14 mouse cellular contexts compared by ENCODE assay signal in the genomic region with DNA sequence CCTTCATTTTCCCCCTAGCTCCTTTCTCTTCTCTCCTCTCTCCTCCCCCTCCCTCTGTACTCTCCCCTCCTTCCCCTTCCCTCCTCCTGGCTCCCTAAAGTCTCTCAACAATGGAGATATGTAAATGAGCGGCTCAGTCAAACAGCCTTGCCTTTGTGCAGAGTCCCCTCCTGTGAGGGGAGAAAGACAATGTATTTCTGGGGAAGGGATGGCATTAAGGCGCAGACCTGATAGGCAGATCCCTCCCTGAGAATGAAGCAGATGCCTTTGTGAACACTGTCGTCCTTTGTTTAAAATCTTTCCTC.
DNase-seq lines count a peak whose midpoint lies in the region; ATAC-seq and TF ChIP-seq lines count a peak whose summit lies in the region.
"Had no signal": no experiment of that assay in that cellular context is flagged by ENCODE, and none has a peak within 500 bp of the region (broad histone marks: within the 10 kb centered on the region; RNA-seq: fewer than 3 reads in every experiment).

No protein-coding gene starts in this region.

- H3K9ac ChIP-seq in ES-E14 (ENCODE audit: insufficient read depth, low read depth, low read length, poor library complexity, severe bottlenecking) = no peak overlapping the region
- H3K9ac ChIP-seq in hindbrain, embryonic 13.5 days = peak overlapping the region; percentile 1
- H3K9ac ChIP-seq in midbrain, embryonic 16.5 days (ENCODE audit: low read depth, low read length) = no peak overlapping the region; the same call in 1 of the 2 replicates
- H3K9ac ChIP-seq: intestine, embryonic 15.5 days; liver, embryonic 15.5 days had no signal

- H3K4me1 ChIP-seq in ES-E14 (ENCODE audit: control insufficient read depth in 2 of 2, insufficient read depth in 2 of 2, low read length in 2 of 2, poor library complexity in 1 of 2) = peaks cover 16 to 24% of the 10 kb centered on the region in 2 experiments
- peaks cover 57% of the 10 kb centered on the region for H3K4me1 ChIP-seq in embryonic facial prominence, embryonic 10.5 days
- peaks cover 45% of the 10 kb centered on the region for H3K4me1 ChIP-seq in hindbrain, embryonic 13.5 days (replicated peaks)
- peaks cover 10% of the 10 kb centered on the region for H3K4me1 ChIP-seq in midbrain, embryonic 16.5 days (ENCODE audit: control insufficient read depth, insufficient read depth, low read length)
- H3K4me1 ChIP-seq: liver, embryonic 15.5 days had no signal

- in situ Hi-C loops in ES-E14 (cut with MboI; ENCODE audit: low sequenced_read_pairs in 2 of 2, unreplicated experiment in 2 of 2) = no loop called here

- peak; percentile 81 for ATAC-seq in hindbrain, embryonic 13.5 days (ENCODE audit: low FRiP score)
- peak; percentile 82 for ATAC-seq in midbrain, embryonic 16.5 days
- no peak for ATAC-seq in erythroid progenitor cell, adult 5-6 weeks (replicated peaks; ENCODE audit: low FRiP score, poor library complexity, severe bottlenecking)
- ATAC-seq: activated CD4-positive, CD25-positive, alpha-beta regulatory T cell, adult 4 months; intestine, embryonic 15.5 days had no signal

- no peak overlapping the region for H3K4me2 ChIP-seq in hindbrain, embryonic 13.5 days
- H3K4me2 ChIP-seq in midbrain, embryonic 16.5 days (ENCODE audit: low read length) = no peak overlapping the region
- H3K4me2 ChIP-seq: intestine, embryonic 15.5 days; liver, embryonic 15.5 days had no signal

- no peak overlapping the region for H3K27ac ChIP-seq in ES-E14 (ENCODE audit: insufficient read depth, low read depth, low read length, poor library complexity, severe bottlenecking)
- peak overlapping the region; percentile 72 for H3K27ac ChIP-seq in embryonic facial prominence, embryonic 10.5 days (replicated peaks)
- H3K27ac ChIP-seq in hindbrain, embryonic 13.5 days = peak overlapping the region; percentile 80
- H3K27ac ChIP-seq in midbrain, embryonic 16.5 days (ENCODE audit: low read length) = peak overlapping the region; percentile 56
- H3K27ac ChIP-seq: intestine, embryonic 15.5 days; liver, embryonic 15.5 days had no signal

- H3K36me3 ChIP-seq in ES-E14 (ENCODE audit: control insufficient read depth, insufficient read depth, low read length, poor library complexity, severe bottlenecking) = no peaks in the 10 kb centered on the region
- H3K36me3 ChIP-seq in embryonic facial prominence, embryonic 10.5 days (replicated peaks) = no peaks in the 10 kb centered on the region
- no peaks in the 10 kb centered on the region for H3K36me3 ChIP-seq in hindbrain, embryonic 13.5 days
- H3K36me3 ChIP-seq in midbrain, embryonic 16.5 days (ENCODE audit: control insufficient read depth, insufficient read depth, low read length) = no peaks in the 10 kb centered on the region
- H3K36me3 ChIP-seq: intestine, embryonic 15.5 days; liver, embryonic 15.5 days had no signal

- H3K4me3 ChIP-seq in ES-E14 (ENCODE audit: insufficient read depth in 1 of 2, low read depth in 1 of 2, low read length in 2 of 2, poor library complexity in 1 of 2, severe bottlenecking in 1 of 2) = no peak overlapping the region
- no peak overlapping the region for H3K4me3 ChIP-seq in embryonic facial prominence, embryonic 10.5 days
- H3K4me3 ChIP-seq in hindbrain, embryonic 13.5 days = no peak overlapping the region
- H3K4me3 ChIP-seq in midbrain, embryonic 16.5 days (ENCODE audit: low read depth, low read length) = no peak overlapping the region
- H3K4me3 ChIP-seq: intestine, embryonic 15.5 days; liver, embryonic 15.5 days had no signal

- no peaks in the 10 kb centered on the region for H3K9me3 ChIP-seq in ES-E14 (ENCODE audit: control insufficient read depth, insufficient read depth, low read depth, low read length)
- no peaks in the 10 kb centered on the region for H3K9me3 ChIP-seq in embryonic facial prominence, embryonic 10.5 days
- H3K9me3 ChIP-seq in hindbrain, embryonic 13.5 days = no peaks in the 10 kb centered on the region
- no peaks in the 10 kb centered on the region for H3K9me3 ChIP-seq in midbrain, embryonic 16.5 days (replicated peaks; ENCODE audit: control insufficient read depth, low read length, poor library complexity, severe bottlenecking)
- H3K9me3 ChIP-seq: intestine, embryonic 15.5 days; liver, embryonic 15.5 days had no signal

- 0 out of 2 replicates have a peak, but pooled peaks cover 15% of the 10 kb centered on the region for H3K27me3 ChIP-seq in embryonic facial prominence, embryonic 10.5 days (replicated peaks; ENCODE audit: low read depth, poor library complexity, severe bottlenecking)
- H3K27me3 ChIP-seq in hindbrain, embryonic 13.5 days = no peaks in the 10 kb centered on the region
- H3K27me3 ChIP-seq in midbrain, embryonic 16.5 days (ENCODE audit: control insufficient read depth, insufficient read depth, low read depth, low read length) = no peaks in the 10 kb centered on the region
- H3K27me3 ChIP-seq: intestine, embryonic 15.5 days; liver, embryonic 15.5 days had no signal

- 13% methylated on average over 3 of the region's 3 CpGs for WGBS in embryonic facial prominence, embryonic 10.5 days
- 7% methylated on average over 3 of the region's 3 CpGs for WGBS in hindbrain, embryonic 13.5 days
- 8% methylated on average over 3 of the region's 3 CpGs for WGBS in midbrain, embryonic 16.5 days

- DNase-seq in ES-E14 (ENCODE audit: low read depth, low spot score) = peak; percentile 58
- peak; percentile 29 for DNase-seq in embryonic facial prominence, embryonic 10.5 days (ENCODE audit: low spot score)
- DNase-seq in left cerebral cortex, adult 9 months (ENCODE audit: low spot score in 2 of 2) = no peak
- DNase-seq in thymus, postnatal 36 days = no peak
- no peak for DNase-seq in adrenal gland, postnatal 36 days
- DNase-seq: cerebellum, adult 11 months; heart, adult 18-20 months; layer of hippocampus, postnatal 36 days had no signal

TF ChIP-seq in ES-E14, 5 proteins besides CTCF, POLR2A, EP300 and RAD21:
- TF ChIP-seq ZNF384 (IDR thresholded peaks at IDR 0.05; ENCODE audit: low read depth, low read length) (no peak), HCFC1 (IDR thresholded peaks at IDR 0.05; ENCODE audit: borderline replicate concordance, insufficient read depth, low read length) (no peak), MAFK (IDR thresholded peaks at IDR 0.05; ENCODE audit: insufficient read depth, low read depth, low read length) (no peak), CHD2 (IDR thresholded peaks at IDR 0.05; ENCODE audit: low read depth, low read length) (no peak), ZC3H11A (IDR thresholded peaks at IDR 0.05; ENCODE audit: borderline replicate concordance, low read depth, low read length) (no peak)

Comparison
In these comparisons a context has a peak if more than half of its experiments do, and no peak if none do; other contexts are left out.
1. DNase-seq: peak in ES-E14 (single experiment) and embryonic facial prominence, embryonic 10.5 days (single experiment); none in left cerebral cortex, adult 9 months (0 of 2), thymus, postnatal 36 days (0 of 2) and adrenal gland, postnatal 36 days (0 of 2).